Mouse (Mus musculus) yolk sac, embryonic 10.5 days (tissue): ENCODE results near the gene Tox4.
"Not testable (repeated sequence)": the region's sequence is repeated elsewhere in the genome, so short reads cannot be mapped to it uniquely, and the experiment has no call there.

Experiments used
- DNase-seq: peaks from one replicate; pipeline ENCODE4 v3.0.0-alpha.2; 2017; ENCODE audit warnings: low spot score

Tox4 gene

GRCm38 (mm10) chr14:52278932-52279746 lies at the start of gene Tox4, which contains the start of gene Rab2b:
Gene Tox4, plus strand, starts transcription at chr14:52279146.
Gene Rab2b, minus strand, starts transcription at chr14:52279545.
- DNase-seq = peak; percentile 99

DNA sequence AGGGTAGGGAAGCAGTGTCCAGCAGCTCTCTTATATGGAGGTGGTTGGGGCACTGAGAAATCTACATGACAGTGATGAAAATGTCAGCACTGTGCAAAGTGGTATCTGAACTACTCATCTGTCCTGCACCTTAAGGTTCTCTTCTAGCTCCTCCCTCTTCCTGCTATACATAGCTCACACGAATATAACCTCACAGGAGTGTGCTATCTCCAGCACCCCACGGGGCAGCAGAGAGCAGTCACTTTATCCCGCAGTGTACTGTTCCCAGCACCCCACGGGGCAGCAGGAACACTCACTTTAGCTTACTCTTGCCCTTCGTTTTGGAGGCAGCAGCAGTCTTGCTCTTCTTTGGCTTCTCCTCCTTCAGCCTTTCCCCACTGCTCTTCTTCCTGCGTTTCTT lies 46.7 kb upstream of the Tox4 start:
- DNase-seq = no peak

GRCm38 (mm10) chr14:52235165-52235564 lies 43.8 kb upstream of the Tox4 start:
- DNase-seq = no peak

- no peak for DNase-seq
Measured at GRCm38 (mm10) chr14:52236216-52236615, 42.7 kb upstream of the Tox4 start.

GRCm38 (mm10) chr14:52244041-52244689 lies 34.8 kb upstream of the Tox4 start:
- peak; percentile 99 for DNase-seq

DNA sequence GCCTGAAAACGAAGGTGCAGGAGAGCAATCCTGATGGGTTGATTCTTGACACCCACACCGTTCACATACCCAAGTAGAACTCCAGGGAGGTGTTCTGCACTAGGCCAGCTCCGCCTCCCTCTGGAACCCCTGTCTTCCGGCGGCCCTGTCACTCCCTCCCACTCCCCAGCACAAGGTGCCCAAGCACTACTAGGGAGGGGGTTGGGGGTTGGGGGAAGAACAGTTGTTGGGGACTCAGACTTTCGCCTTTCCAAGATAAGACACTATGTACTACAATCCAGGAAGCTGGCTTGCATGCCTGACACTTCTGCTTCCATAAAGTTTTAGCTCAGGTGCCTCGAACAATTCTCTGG lies 34.3 kb upstream of the Tox4 start:
- no peak for DNase-seq

GRCm38 (mm10) chr14:52246129-52246528 lies 32.8 kb upstream of the Tox4 start:
- DNase-seq = no peak

DNA sequence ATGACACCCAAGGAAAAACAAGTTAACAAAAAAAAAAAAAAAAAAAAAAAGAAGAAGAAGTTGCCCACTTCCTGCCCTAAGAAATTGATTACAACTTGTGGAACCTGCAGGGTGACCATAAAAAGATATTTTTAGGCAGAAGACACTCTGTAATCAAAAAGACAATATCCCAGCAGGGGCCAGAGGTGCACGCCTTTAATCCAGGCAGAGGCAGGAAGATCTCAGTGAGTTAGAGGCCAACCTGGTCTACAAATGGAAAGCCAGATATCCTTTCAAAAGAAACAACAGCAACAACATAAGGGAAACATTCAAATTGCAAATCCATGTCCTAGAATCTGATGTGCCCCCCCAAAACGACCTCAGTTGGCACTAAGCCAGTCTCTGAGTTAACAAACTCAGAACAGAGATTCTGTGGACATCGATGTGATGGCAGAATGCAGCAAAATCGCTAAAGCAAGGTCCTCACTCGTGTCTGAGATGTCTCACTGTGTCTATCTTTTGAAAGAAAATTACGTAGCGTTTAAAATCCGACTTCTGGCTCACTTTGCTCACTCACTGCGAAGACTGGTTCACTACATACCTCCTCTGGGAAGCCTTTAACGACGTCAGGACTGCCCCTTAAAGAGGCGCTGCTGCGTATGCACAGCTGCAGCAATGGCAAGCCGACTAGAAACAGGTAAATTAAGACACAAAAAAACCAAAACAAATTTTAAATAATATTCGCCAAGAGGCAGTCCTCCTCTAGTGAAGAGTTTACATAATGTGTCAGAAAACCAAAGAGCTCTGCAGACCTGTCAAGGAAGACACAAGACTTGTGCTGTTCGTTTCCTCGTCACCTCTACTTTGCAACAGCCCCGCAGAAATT lies 22.4 kb upstream of the Tox4 start:
- DNase-seq = peak; percentile 32

DNA sequence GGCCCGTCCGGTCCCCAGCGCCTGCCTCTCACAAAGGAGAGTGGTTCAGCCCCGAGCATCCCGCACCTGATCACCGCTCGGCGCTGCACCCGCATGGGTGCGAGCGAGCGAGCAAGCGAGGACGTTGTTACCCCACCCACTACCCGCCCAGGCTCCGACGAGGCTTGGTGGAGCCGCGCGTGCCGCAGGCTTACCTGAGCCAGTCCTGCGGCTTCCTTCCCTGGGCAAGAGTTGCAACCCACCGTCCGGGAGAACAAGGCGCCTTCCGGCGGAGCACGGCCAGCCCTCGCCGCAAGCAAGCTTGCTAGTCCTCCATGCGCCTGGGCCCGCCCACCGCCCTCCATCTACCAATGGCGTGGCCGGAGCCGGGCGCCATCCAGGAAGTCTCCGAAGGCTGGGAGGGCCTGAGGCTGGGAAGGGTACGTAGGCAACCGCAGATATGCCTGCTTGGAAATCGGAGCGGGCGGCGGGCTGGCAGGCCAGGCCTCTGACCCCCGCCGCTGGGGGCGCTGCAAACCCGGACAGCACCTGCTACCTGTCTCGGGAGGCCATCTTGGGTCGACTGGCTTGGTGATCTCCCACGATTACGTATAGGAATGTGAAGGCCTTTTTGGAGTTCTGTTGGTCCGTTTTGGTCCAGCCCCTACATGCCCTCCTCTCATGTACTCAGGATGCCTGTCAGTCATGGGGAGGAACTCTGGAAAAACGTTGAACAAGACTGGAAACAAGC lies 21.3 kb upstream of the Tox4 start, which contains the start of gene Chd8:
Gene Chd8, minus strand, starts transcription at position 297 of the 730 bp plus-strand sequence.
- DNase-seq = peak; percentile 98

GRCm38 (mm10) chr14:52272781-52273180 lies 6.2 kb upstream of the Tox4 start:
- DNase-seq = no peak

- DNase-seq = no peak
Measured at GRCm38 (mm10) chr14:52277210-52277609, 1.7 kb upstream of the Tox4 start.

- no peak for DNase-seq
Measured at GRCm38 (mm10) chr14:52279747-52280120, 788 bp downstream of the Tox4 start.

DNA sequence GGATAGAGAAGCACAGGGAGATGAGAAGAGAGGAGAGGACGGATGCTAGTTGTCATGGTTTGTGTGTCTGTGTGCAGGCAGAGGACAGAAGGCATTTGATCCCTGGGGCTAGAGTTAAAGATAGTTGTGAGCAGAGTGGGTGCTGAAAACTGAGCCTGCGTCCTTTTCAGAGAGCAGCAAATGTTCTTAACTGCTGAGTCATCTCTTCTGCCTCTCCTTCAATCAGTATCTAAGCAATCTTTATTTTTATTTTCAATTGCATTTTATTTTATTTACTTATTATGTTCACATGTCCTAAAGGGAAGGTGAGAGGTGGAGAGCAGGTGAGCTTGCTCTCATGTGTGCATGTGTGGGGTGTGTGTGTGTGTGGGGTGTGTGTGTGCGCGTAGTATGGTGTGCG lies 4.7 kb downstream of the Tox4 start:
- DNase-seq = no peak

- DNase-seq = no peak
Measured at GRCm38 (mm10) chr14:52284191-52284590, 5.2 kb downstream of the Tox4 start.

GRCm38 (mm10) chr14:52295558-52296264 lies 16.8 kb downstream of the Tox4 start:
- DNase-seq = no peak

DNA sequence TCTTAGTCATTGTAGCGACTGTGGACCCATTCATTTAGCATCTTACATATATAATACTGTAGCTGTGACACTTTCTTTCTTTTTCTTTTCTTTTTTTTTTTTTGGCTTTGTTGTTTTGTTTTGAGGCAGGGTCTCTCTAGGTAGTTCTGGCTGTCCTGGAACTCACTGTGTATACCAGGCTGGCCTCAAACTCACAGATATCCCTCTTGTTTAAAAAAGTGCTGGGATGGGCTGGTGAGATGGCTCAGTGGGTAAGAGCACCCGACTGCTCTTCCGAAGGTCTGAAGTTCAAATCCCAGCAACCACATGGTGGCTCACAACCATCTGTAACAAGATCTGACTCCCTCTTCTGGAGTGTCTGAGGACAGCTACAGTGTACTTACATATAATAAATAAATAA lies 24.6 kb downstream of the Tox4 start:
- not testable (repeated sequence) for DNase-seq

GRCm38 (mm10) chr14:52304644-52305271 lies 25.8 kb downstream of the Tox4 start, which contains the start of gene Mettl3:
Gene Mettl3, minus strand, starts transcription at chr14:52305128.
- peak; percentile 94 for DNase-seq

DNA sequence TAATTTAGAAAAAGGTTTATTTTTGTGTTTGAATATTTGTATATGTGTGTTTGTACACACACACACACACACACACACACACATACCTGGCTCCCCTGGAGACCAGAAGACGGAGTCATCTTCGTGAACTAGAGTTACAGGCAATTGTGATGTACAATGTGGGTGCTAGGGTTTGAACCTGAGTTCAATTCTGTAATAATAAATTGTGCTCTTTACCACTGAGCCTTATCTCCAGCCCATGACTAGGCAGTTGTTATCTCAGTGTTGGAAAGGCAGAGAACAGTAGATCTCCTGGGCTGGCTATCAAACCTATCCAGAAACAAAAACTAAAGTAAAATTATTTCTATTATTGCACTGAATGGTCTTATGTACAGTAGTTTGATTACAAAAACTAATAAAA lies 27.2 kb downstream of the Tox4 start:
- DNase-seq = no peak

DNA sequence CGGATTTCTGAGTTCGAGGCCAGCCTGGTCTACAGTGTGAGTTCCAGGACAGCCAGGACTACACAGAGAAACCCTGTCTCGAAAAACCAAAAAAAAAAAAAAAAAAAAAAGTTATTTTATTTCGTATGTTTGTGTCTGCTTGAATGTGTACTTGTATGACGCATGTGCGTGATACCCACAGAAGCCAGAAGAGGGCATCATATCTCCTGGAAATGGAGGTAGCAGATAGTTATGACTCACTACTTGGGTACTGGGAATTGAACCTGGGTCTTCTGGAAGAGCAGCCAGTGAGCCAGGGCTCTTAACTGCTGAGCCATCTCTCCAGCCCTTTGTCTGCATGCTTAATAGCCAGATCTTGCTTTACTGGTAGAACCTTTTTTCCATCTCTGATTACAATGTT lies 31.4 kb downstream of the Tox4 start:
- DNase-seq = not testable (repeated sequence)

DNA sequence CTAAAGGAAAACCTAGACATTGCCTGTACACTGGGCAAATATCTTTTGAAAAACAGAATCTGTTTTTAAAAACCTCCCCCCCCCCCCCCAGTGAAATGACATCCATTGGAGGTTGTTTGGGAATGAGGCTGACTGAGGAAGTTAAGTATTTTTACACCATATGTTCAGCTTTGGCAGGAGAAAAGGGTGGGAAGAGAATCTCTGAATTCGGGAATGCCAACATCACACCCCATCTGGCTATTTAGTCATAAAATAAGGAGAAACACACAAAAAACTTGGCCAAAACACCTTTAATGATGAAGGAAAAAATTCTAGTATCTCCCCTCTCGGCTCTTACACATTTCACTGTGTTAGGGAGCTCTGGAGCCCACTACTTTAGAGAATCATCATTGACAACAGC lies 32.0 kb downstream of the Tox4 start:
- DNase-seq = no peak
